In genomic region chr6:112556401-112557165, GRCm38 (mm10) we compare ENCODE assay signal across 26 mouse cellular contexts.
DNase-seq lines count a peak whose midpoint lies in the region; ATAC-seq and TF ChIP-seq lines count a peak whose summit lies in the region.
"Had no signal": no experiment of that assay in that cellular context is flagged by ENCODE, and none has a peak within 500 bp of the region (broad histone marks: within the 10 kb centered on the region; RNA-seq: fewer than 3 reads in every experiment).

No protein-coding gene starts in this region.

- H3K27me3 ChIP-seq in lung, postnatal 0 days (replicated peaks; ENCODE audit: insufficient read depth, low read length) = no peaks in the 10 kb centered on the region
- H3K27me3 ChIP-seq in intestine, embryonic 15.5 days (replicated peaks) = no peaks in the 10 kb centered on the region
- H3K27me3 ChIP-seq: embryonic facial prominence, embryonic 15.5 days; forebrain, embryonic 13.5 days; heart, embryonic 12.5 days; liver, embryonic 15.5 days; midbrain, embryonic 12.5 days had no signal

- no peak for TF ChIP-seq EP300 in lung, postnatal 0 days (IDR thresholded peaks at IDR 0.05)

- H3K4me1 ChIP-seq in lung, postnatal 0 days (ENCODE audit: insufficient read depth, low read depth, low read length) = no peaks in the 10 kb centered on the region
- H3K4me1 ChIP-seq in intestine, embryonic 15.5 days (replicated peaks) = no peaks in the 10 kb centered on the region
- H3K4me1 ChIP-seq: embryonic facial prominence, embryonic 15.5 days; heart, embryonic 12.5 days; limb, embryonic 15.5 days; liver, embryonic 15.5 days had no signal

- ATAC-seq in lung, postnatal 0 days = no peak
- ATAC-seq in intestine, embryonic 15.5 days = no peak
- ATAC-seq: forebrain, embryonic 13.5 days had no signal

- no peak overlapping the region for H3K4me2 ChIP-seq in lung, postnatal 0 days (replicated peaks; ENCODE audit: low read depth, low read length)
- no peak overlapping the region for H3K4me2 ChIP-seq in intestine, embryonic 15.5 days (replicated peaks)
- H3K4me2 ChIP-seq: embryonic facial prominence, embryonic 15.5 days; forebrain, embryonic 13.5 days; heart, embryonic 12.5 days; hindbrain, embryonic 14.5 days; limb, embryonic 15.5 days; liver, embryonic 15.5 days; lung, embryonic 14.5 days; midbrain, embryonic 12.5 days had no signal

- H3K4me3 ChIP-seq in lung, postnatal 0 days (ENCODE audit: low read depth, low read length) = no peak overlapping the region
- H3K4me3 ChIP-seq in intestine, embryonic 15.5 days (replicated peaks) = no peak overlapping the region
- H3K4me3 ChIP-seq: embryonic facial prominence, embryonic 15.5 days; forebrain, embryonic 13.5 days; heart, adult 2 months; heart, embryonic 12.5 days; limb, embryonic 10.5 days; limb, embryonic 15.5 days; liver, embryonic 15.5 days; midbrain, embryonic 12.5 days had no signal

- H3K9ac ChIP-seq in lung, postnatal 0 days (replicated peaks; ENCODE audit: low read depth) = no peak overlapping the region
- H3K9ac ChIP-seq in intestine, embryonic 15.5 days = no peak overlapping the region
- H3K9ac ChIP-seq: embryonic facial prominence, embryonic 15.5 days; forebrain, embryonic 13.5 days; heart, embryonic 12.5 days; hindbrain, embryonic 14.5 days; limb, embryonic 15.5 days; liver, embryonic 15.5 days; lung, embryonic 14.5 days; midbrain, embryonic 12.5 days had no signal

- 56% methylated on average over 4 of the region's 4 CpGs for WGBS in lung, postnatal 0 days
- 62% methylated on average over 4 of the region's 4 CpGs for WGBS in intestine, embryonic 15.5 days

- DNase-seq in adrenal gland, adult 8-10 months = peak; percentile 14
- DNase-seq in adrenal gland, postnatal 4 days (ENCODE audit: low spot score in 2 of 2) = no peak
- peak; percentile 10 for DNase-seq in lung, postnatal 0 days (ENCODE audit: low spot score)
- no peak for DNase-seq in lung, postnatal 36 days
- DNase-seq in adipocyte (ENCODE audit: low spot score) = peak; percentile 77
- peak; percentile 88 for DNase-seq in fat pad, adult 2 months (ENCODE audit: extremely low read depth, low read depth, low spot score)
- DNase-seq: cerebellum, adult 11-12 months; cerebellum, adult 9-11 months; gastrocnemius, postnatal 25 days; heart, adult 2 months; kidney, adult 11 months; kidney, postnatal 14 days; layer of hippocampus, adult 9-11 months; lung, embryonic 14.5 days; right cerebral cortex, postnatal 4 days; thymus, postnatal 4 days had no signal

- no peak for TF ChIP-seq CTCF in lung, postnatal 0 days (IDR thresholded peaks at IDR 0.05)

- H3K27ac ChIP-seq in lung, postnatal 0 days (ENCODE audit: low read length) = no peak overlapping the region
- H3K27ac ChIP-seq in intestine, embryonic 15.5 days = no peak overlapping the region
- H3K27ac ChIP-seq: embryonic facial prominence, embryonic 15.5 days; forebrain, embryonic 13.5 days; heart, adult 2 months; hindbrain, embryonic 14.5 days; limb, embryonic 10.5 days; limb, embryonic 15.5 days; liver, embryonic 15.5 days; midbrain, embryonic 12.5 days; stomach, postnatal 0 days had no signal

- H3K9me3 ChIP-seq in lung, postnatal 0 days (ENCODE audit: low read length) = no peaks in the 10 kb centered on the region
- no peaks in the 10 kb centered on the region for H3K9me3 ChIP-seq in intestine, embryonic 15.5 days
- H3K9me3 ChIP-seq: embryonic facial prominence, embryonic 15.5 days; forebrain, embryonic 13.5 days; heart, embryonic 12.5 days; limb, embryonic 10.5 days; limb, embryonic 15.5 days; liver, embryonic 15.5 days; midbrain, embryonic 12.5 days had no signal

- no peaks in the 10 kb centered on the region for H3K36me3 ChIP-seq in lung, postnatal 0 days (ENCODE audit: insufficient read depth, low read length)
- no peaks in the 10 kb centered on the region for H3K36me3 ChIP-seq in intestine, embryonic 15.5 days
- H3K36me3 ChIP-seq: embryonic facial prominence, embryonic 15.5 days; heart, embryonic 12.5 days; limb, embryonic 10.5 days; limb, embryonic 15.5 days; liver, embryonic 15.5 days; midbrain, embryonic 12.5 days had no signal

Comparison
In these comparisons a context has a peak if more than half of its experiments do, and no peak if none do; other contexts are left out.
1. DNase-seq: peak in adrenal gland, adult 8-10 months (single experiment), lung, postnatal 0 days (single experiment), adipocyte (single experiment) and fat pad, adult 2 months (single experiment); none in adrenal gland, postnatal 4 days (0 of 2) and lung, postnatal 36 days (single experiment).